In genomic region chr17:56830411-56831110, GRCm38 (mm10) we compare ENCODE assay signal across 8 mouse cellular contexts. TPM values are rescaled to one million over a fixed set of nuclear protein-coding genes. Genes with fewer than 3 reads are reported as not detected.
DNase-seq lines count a peak whose midpoint lies in the region; ATAC-seq lines count a peak whose summit lies in the region.

Gene Rfx2 (minus strand): TSS chr17:56831013.

- ATAC-seq in cerebellum, adult (ENCODE audit: insufficient number of reproducible peaks, low FRiP score, low TSS enrichment) = no peak

- peak; percentile 26 for DNase-seq in cerebellum, adult 11 months
- DNase-seq in urinary bladder, postnatal 25 days (ENCODE audit: low spot score) = peak; percentile 24
- DNase-seq in urinary bladder, postnatal 4 days (ENCODE audit: low spot score in 2 of 2) = no peak
- DNase-seq in induced T-regulatory cell, adult 2 months (ENCODE audit: low read depth) = peak; percentile 54
- DNase-seq in neural tube, embryonic 10.5 days (ENCODE audit: extremely low spot score, low spot score) = peak; percentile 54
- no peak for DNase-seq in frontal cortex, postnatal 25 days (ENCODE audit: low spot score in 2 of 2)
- DNase-seq in adrenal gland, adult 2 months = no peak

RNA-seq across cellular contexts. Expression of gene Rfx2, which starts in this region (rescaled TPM):
- total RNA-seq in adrenal gland, adult 2 months (2021) = 1 to 10 TPM; 5.7 to 7.8 TPM
- 12.3 and 13.4 TPM in 2 replicates for polyA plus RNA-seq in adrenal gland, adult 2 months (2012; rRNA removed)

Comparison
In these comparisons a context has a peak if more than half of its experiments do, and no peak if none do; other contexts are left out.
1. DNase-seq: peak in cerebellum, adult 11 months (single experiment), urinary bladder, postnatal 25 days (single experiment), induced T-regulatory cell, adult 2 months (single experiment) and neural tube, embryonic 10.5 days (single experiment); none in urinary bladder, postnatal 4 days (0 of 2), frontal cortex, postnatal 25 days (0 of 2) and adrenal gland, adult 2 months (single experiment).